Mouse (Mus musculus): ENCODE data around the gene Gm9046. TPM values are rescaled to one million over a fixed set of nuclear protein-coding genes. Genes with fewer than 3 reads are reported as not detected.
"Not testable (repeated sequence)": the region's sequence is repeated elsewhere in the genome, so short reads cannot be mapped to it uniquely, and the experiment has no call there.

The Gm9046 gene
- not detected for total RNA-seq (2021)
- long read RNA-seq, result 0 reads

DNA sequence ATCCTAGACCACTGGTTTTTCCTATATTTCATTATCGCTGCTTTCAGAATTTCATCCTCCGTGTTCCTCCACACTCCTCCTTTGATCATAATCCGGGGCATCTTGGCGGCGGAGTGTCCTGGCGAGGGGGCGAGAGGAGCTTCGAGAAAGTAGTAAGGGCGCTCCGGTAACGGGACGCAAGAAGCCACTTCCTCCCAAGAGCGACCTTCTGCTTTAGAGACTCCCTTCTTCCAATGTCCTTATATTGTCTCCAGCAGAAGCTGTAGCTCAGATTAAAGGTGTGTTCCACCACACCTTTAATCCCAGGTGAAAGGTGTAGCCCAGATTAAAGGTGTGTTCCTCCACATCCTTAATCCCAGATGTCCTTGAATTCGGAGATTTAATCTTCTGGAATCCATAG is at the start of gene Gm9046:
Gene Gm9046, minus strand, starts transcription at position 101 of the 400 bp plus-strand sequence.
- DNase-seq (ENCODE audit: low spot score in 2 of 2), result not testable (repeated sequence)

DNA sequence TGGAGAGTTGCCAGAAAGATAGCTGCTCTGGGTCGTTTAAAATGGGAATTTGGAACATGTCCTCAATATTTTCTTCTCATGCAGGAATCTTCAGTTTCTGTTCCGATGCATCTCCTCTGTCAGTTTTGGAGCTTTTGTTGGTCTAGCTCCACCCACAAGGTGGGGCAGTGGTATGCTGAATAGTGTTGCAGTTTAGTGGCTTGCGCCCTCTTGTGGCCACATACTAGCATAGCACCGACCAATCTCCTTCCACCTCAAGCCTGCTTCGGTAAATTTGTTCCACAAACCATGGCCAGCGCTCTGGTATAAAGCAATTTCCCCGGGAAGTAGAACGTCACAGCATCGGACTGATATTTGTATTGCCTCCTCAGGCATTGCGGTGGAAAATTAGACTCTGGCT is 27.4 kb upstream of the Gm9046 start:
- DNase-seq (ENCODE audit: low spot score in 2 of 2), result peak; percentile 77 to 87

DNA sequence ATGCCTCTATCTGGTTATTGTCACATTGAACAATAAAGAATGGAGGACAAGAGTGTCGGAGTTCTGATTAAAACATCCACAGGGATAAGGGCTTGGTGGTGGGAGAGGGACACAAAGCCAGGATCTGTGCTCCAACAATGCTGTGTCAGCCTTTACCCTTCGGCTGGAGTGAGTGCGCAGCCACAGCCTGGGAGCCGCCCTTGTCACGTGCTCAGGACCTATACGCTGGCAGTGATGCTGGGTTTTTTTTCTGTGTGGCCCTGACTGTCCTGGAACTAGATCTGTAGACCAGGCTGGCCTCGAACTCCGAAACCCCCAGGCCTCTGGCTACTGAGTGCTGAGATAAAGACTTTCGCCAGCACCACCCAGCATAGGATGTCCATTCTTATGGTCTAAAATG is 26.5 kb upstream of the Gm9046 start:
- no peak for DNase-seq (ENCODE audit: low spot score in 2 of 2)

DNA sequence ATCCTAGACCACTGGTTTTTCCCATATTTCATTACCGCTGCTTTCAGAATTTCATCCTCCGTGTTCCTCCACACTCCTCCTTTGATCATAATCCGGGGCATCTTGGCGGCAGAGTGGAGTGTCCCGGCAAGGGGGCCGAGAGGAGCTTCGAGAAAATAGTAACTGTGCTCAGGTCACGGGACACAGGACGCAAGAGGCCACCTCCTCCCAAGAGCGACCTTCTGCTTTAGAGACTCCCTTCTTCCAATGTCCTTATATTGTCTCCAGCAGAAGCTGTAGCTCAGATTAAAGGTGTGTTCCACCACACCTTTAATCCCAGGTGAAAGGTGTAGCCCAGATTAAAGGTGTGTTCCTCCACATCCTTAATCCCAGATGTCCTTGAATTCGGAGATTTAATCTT is 10.9 kb upstream of the Gm9046 start, which contains the start of gene Gm9049:
Gene Gm9049, minus strand, starts transcription at position 101 of the 400 bp plus-strand sequence.
- DNase-seq (ENCODE audit: low spot score in 2 of 2), result not testable (repeated sequence)

DNA sequence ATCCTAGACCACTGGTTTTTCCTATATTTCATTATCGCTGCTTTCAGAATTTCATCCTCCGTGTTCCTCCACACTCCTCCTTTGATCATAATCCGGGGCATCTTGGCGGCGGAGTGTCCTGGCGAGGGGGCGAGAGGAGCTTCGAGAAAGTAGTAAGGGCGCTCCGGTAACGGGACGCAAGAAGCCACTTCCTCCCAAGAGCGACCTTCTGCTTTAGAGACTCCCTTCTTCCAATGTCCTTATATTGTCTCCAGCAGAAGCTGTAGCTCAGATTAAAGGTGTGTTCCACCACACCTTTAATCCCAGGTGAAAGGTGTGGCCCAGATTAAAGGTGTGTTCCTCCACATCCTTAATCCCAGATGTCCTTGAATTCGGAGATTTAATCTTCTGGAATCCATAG is 5.5 kb upstream of the Gm9046 start, which contains the start of gene Gm9048:
Gene Gm9048, minus strand, starts transcription at position 101 of the 400 bp plus-strand sequence.
- DNase-seq (ENCODE audit: low spot score in 2 of 2), result not testable (repeated sequence)

DNA sequence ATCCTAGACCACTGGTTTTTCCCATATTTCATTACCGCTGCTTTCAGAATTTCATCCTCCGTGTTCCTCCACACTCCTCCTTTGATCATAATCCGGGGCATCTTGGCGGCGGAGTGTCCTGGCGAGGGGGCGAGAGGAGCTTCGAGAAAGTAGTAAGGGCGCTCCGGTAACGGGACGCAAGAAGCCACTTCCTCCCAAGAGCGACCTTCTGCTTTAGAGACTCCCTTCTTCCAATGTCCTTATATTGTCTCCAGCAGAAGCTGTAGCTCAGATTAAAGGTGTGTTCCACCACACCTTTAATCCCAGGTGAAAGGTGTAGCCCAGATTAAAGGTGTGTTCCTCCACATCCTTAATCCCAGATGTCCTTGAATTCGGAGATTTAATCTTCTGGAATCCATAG is 5.3 kb downstream of the Gm9046 start, which contains the start of gene Gm9045:
Gene Gm9045, minus strand, starts transcription at position 101 of the 400 bp plus-strand sequence.
- not testable (repeated sequence) for DNase-seq (ENCODE audit: low spot score in 2 of 2)

DNA sequence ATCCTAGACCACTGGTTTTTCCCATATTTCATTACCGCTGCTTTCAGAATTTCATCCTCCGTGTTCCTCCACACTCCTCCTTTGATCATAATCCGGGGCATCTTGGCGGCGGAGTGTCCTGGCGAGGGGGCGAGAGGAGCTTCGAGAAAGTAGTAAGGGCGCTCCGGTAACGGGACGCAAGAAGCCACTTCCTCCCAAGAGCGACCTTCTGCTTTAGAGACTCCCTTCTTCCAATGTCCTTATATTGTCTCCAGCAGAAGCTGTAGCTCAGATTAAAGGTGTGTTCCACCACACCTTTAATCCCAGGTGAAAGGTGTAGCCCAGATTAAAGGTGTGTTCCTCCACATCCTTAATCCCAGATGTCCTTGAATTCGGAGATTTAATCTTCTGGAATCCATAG is 10.7 kb downstream of the Gm9046 start, which contains the start of gene Gm9044:
Gene Gm9044, minus strand, starts transcription at position 101 of the 400 bp plus-strand sequence.
- DNase-seq (ENCODE audit: low spot score in 2 of 2), result not testable (repeated sequence)

DNA sequence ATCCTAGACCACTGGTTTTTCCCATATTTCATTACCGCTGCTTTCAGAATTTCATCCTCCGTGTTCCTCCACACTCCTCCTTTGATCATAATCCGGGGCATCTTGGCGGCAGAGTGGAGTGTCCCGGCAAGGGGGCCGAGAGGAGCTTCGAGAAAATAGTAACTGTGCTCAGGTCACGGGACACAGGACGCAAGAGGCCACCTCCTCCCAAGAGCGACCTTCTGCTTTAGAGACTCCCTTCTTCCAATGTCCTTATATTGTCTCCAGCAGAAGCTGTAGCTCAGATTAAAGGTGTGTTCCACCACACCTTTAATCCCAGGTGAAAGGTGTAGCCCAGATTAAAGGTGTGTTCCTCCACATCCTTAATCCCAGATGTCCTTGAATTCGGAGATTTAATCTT is 16.2 kb downstream of the Gm9046 start, which contains the start of gene Gm9040:
Gene Gm9040, minus strand, starts transcription at position 101 of the 400 bp plus-strand sequence.
- not testable (repeated sequence) for DNase-seq (ENCODE audit: low spot score in 2 of 2)

DNA sequence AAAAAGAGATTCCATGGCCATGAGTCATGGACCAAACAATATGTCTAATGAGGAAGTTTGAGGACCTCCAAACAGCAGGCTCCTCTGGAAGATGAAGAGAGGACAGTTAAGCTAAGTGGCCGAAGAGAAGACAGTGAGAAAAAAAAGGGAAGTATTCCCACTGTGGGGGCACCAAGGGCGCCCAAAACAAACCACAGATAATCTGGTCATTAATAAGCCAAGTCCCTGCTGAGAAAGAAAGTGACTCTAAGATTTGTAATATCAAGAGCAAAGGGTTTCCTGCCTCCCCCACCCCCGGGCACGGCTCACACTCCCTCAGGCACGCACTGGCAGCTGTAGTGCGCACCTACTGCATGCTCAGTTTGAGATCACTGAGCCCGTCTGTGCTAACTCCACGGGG is 24.0 kb downstream of the Gm9046 start:
- no peak for DNase-seq (ENCODE audit: low spot score in 2 of 2)

DNA sequence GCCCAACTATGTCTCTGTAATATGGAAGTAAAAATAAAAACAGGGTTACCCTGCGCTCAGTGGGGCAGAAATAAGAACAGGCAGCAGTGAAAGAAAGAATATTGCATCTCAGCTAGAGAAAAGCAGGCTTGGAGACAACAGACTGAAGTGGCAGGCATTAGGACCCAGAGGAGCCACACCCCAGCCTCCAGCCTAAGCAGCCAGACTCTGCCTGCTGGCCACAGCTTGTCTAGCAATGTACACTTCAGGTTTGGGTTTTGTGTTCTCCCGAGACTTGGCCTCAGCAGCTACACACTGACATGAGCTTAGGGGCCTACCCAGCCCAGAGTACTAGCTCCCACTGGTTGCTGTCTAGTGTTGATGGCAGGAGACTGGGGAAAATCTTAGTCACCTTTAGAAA is 40.9 kb downstream of the Gm9046 start:
- not testable (repeated sequence) for DNase-seq (ENCODE audit: low spot score in 2 of 2)

DNA sequence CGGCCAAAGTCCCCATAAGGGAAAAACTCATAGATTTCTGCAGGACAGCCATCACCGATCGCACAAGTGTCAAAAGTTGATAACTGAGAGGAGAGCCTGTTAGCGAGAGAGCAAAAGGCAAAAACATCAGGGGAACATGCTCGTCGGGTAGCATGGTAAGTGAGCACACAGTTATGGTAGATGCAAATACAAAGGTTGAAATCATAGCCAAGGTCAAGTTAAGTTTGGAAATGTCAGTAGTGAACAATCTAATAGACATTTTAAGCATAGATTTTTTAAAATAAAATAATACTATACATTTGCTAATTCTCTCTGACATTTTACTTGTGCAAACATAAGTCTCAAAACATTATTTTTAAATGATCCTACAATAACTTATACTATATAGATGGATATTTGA is 48.1 kb downstream of the Gm9046 start, which contains the start of gene Iltifb:
Gene Iltifb, minus strand, starts transcription at position 101 of the 400 bp plus-strand sequence.
- DNase-seq (ENCODE audit: low spot score in 2 of 2), result no peak

Other genes with a start within 250 kb of the Gm9046 start
- gene Mdm1, start 201.4 kb downstream of the Gm9046 start, total RNA-seq (2021), result 1 to 10 TPM; 7.3 to 7.7 TPM
- not detected for gene Il22, start 138.3 kb downstream of the Gm9046 start, total RNA-seq (2021)
- under 1 TPM; 0.74 to 0.97 TPM for gene Gm32717, start 102.5 kb downstream of the Gm9046 start, total RNA-seq (2021)
- gene Gm32802, start 84.6 kb downstream of the Gm9046 start, total RNA-seq (2021), result under 1 TPM; 0.74 to 0.97 TPM
- not detected for gene Iltifb, start 48.2 kb downstream of the Gm9046 start, total RNA-seq (2021)
- gene Gm9040, start 16.3 kb downstream of the Gm9046 start, total RNA-seq (2021), result not detected
- gene Gm9044, start 10.8 kb downstream of the Gm9046 start, total RNA-seq (2021), result not detected
- gene Gm9045, start 5.4 kb downstream of the Gm9046 start, total RNA-seq (2021), result under 1 TPM in 1 of 2 experiments, not detected in 1; 0.12 TPM
- not detected for gene Gm9048, start 5.4 kb upstream of the Gm9046 start, total RNA-seq (2021)
- under 1 TPM in 1 of 2 experiments, not detected in 1; 0.12 TPM for gene Gm9049, start 10.8 kb upstream of the Gm9046 start, total RNA-seq (2021)
- not detected for gene Ifng, start 97.8 kb upstream of the Gm9046 start, total RNA-seq (2021)

All from layer of hippocampus, adult 18-20 months (tissue).